Mouse (Mus musculus): ENCODE measurements around the gene Zfp558. TPM values are rescaled to one million over a fixed set of nuclear protein-coding genes. Genes with fewer than 3 reads are reported as not detected.
"Not testable (repeated sequence)": the region's sequence is repeated elsewhere in the genome, so short reads cannot be mapped to it uniquely, and the experiment has no call there.

Zfp558 gene
- 1.4 and 1.6 TPM in 2 replicates for polyA plus RNA-seq (2012; rRNA removed)

DNA sequence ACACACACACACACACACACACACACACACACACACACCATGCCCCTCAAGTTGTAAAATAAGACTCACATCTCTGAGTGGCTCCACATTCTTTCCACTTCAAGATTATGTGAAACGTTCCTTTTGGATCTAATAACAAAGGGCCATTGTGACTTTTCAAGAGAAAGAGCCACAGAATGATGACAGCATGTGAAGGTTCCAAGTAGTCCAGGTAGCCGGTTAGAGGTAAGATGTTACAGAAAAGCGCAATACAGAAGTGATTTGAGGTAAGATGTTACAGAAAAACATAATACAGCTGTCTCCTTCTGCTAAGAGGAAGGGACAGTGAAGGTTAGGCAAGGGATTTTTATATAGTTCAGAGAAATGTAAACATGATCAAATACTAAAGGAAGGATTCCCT, at the start of gene Zfp558, which contains the start of gene Mbd3l1:
Gene Zfp558 (minus strand): TSS at position 101 of the 400 bp plus-strand sequence.
Gene Mbd3l1 (plus strand): TSS at position 192 of the 400 bp plus-strand sequence.
- no peak within 1 kb of the TSS for H3K4me3 ChIP-seq (ENCODE audit: insufficient read depth, low read length)
- H3K27ac ChIP-seq (ENCODE audit: insufficient read depth, low read length) = no peak within 1 kb of the TSS
- TF ChIP-seq CTCF (IDR thresholded peaks at IDR 0.05; ENCODE audit: extremely low read depth, insufficient read depth, low read length) = no peak
- no peak for TF ChIP-seq POLR2A (IDR thresholded peaks at IDR 0.05; ENCODE audit: extremely low read depth, insufficient read depth, low read length)
- H3K4me1 ChIP-seq (ENCODE audit: control insufficient read depth, insufficient read depth, low read length) = no peaks in the 10 kb centered on the region

DNA sequence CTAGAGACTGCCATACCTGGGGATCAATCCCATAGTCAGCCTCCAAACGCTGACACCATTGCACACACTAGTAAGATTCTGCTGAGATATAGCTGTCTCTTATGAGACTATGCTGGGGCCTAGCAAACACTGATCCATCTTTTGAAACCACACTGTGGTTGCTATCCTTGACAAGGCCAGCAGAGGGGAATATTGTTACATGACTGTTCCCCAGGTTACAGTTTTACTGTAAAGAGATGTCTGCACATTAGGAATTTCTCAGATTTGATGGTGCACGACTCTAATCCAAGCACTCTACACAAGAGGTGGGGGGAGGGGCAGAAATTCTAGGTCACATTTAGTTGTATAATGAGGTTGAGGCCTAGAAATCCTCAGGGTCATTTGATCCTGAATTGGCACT, 30.0 kb upstream of the Zfp558 start:
- Histone ChIP-seq H3K4me3 (ENCODE audit: insufficient read depth, low read length) (no peak overlapping the region), H3K27ac (ENCODE audit: insufficient read depth, low read length) (no peak overlapping the region), H3K4me1 (ENCODE audit: control insufficient read depth, insufficient read depth, low read length) (no peaks in the 10 kb centered on the region)
- TF ChIP-seq POLR2A (IDR thresholded peaks at IDR 0.05; ENCODE audit: extremely low read depth, insufficient read depth, low read length) = no peak
- TF ChIP-seq CTCF (IDR thresholded peaks at IDR 0.05; ENCODE audit: extremely low read depth, insufficient read depth, low read length) = no peak

DNA sequence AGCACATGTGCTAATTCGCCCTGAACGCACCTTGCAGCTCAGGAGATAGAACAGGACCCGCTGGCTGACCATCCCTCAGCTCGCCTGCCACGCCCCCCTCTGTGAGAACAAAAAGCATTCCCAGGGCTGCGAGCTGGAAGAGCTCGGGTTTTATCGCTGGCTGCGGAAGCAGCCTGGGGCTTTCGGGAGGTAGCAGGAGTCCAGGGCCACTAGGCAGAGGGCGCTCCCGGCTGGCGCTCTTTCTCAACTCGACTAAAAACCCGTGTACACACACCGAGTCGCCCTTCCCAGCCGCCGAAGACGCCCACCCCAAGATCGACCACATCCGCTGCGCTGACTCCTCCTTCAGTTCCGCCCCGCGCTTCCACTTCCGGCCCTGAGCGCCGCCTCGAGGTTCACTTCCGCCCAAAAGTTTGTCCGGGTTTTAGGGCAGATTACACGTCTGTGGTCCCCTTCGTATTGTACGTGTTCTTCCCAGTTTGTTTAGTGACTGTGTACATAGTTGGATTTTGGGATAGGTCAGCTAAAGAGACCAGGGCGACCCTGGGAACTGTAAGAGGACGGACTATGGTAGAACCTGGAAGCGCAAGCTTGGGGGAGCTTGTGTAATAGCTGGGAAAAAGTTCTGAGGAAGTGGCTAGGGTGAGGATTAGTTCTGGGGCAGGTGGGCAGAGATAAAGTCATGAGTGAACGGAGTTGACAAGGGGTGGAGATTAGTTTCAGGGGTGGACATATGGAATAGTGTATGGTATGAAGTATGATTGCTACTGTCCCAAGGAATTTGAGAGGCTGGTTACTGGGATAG, 4.5 kb downstream of the Zfp558 start:
- H3K27ac ChIP-seq (ENCODE audit: insufficient read depth, low read length) = no peak overlapping the region
- H3K4me1 ChIP-seq (ENCODE audit: control insufficient read depth, insufficient read depth, low read length) = no peaks in the 10 kb centered on the region
- peak overlapping the region; percentile 72 for H3K4me3 ChIP-seq (ENCODE audit: insufficient read depth, low read length)
- no peak for TF ChIP-seq CTCF (IDR thresholded peaks at IDR 0.05; ENCODE audit: extremely low read depth, insufficient read depth, low read length)
- TF ChIP-seq POLR2A (IDR thresholded peaks at IDR 0.05; ENCODE audit: extremely low read depth, insufficient read depth, low read length) = no peak

DNA sequence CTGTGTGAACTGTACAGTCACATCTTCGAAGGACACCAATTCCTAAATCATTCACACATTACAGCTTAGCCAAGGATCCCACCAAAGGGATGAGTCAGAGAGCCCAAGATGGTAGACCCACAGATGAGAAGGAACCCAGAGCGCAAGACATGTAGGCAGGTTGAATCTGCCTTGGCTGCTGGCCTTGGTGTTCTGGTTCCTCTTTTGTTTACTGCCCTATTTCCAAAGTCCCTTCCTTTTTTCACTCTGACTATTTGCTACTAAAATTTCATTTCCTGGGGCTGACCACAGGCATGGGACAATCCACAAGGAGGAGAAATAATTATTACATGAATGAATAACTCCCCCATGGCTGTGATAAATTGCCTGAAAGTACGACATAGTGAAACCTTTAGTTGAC, 10.1 kb downstream of the Zfp558 start:
- no peak for TF ChIP-seq POLR2A (IDR thresholded peaks at IDR 0.05; ENCODE audit: extremely low read depth, insufficient read depth, low read length)
- TF ChIP-seq CTCF (IDR thresholded peaks at IDR 0.05; ENCODE audit: extremely low read depth, insufficient read depth, low read length) = no peak
- Histone ChIP-seq H3K4me1 (ENCODE audit: control insufficient read depth, insufficient read depth, low read length) (no peaks in the 10 kb centered on the region), H3K27ac (ENCODE audit: insufficient read depth, low read length) (no peak overlapping the region), H3K4me3 (ENCODE audit: insufficient read depth, low read length) (no peak overlapping the region)

GRCm38 (mm10) chr9:18467350-18467749, 10.7 kb downstream of the Zfp558 start:
- Histone ChIP-seq H3K4me1 (ENCODE audit: control insufficient read depth, insufficient read depth, low read length) (no peaks in the 10 kb centered on the region), H3K4me3 (ENCODE audit: insufficient read depth, low read length) (no peak overlapping the region), H3K27ac (ENCODE audit: insufficient read depth, low read length) (no peak overlapping the region)
- TF ChIP-seq CTCF (IDR thresholded peaks at IDR 0.05; ENCODE audit: extremely low read depth, insufficient read depth, low read length) (no peak), POLR2A (IDR thresholded peaks at IDR 0.05; ENCODE audit: extremely low read depth, insufficient read depth, low read length) (no peak)

- Histone ChIP-seq H3K4me3 (ENCODE audit: insufficient read depth, low read length) (no peak overlapping the region), H3K4me1 (ENCODE audit: control insufficient read depth, insufficient read depth, low read length) (no peaks in the 10 kb centered on the region), H3K27ac (ENCODE audit: insufficient read depth, low read length) (no peak overlapping the region)
- TF ChIP-seq POLR2A (IDR thresholded peaks at IDR 0.05; ENCODE audit: extremely low read depth, insufficient read depth, low read length) (no peak), CTCF (IDR thresholded peaks at IDR 0.05; ENCODE audit: extremely low read depth, insufficient read depth, low read length) (no peak)
Observed at GRCm38 (mm10) chr9:18456520-18456919, 21.5 kb downstream of the Zfp558 start.

DNA sequence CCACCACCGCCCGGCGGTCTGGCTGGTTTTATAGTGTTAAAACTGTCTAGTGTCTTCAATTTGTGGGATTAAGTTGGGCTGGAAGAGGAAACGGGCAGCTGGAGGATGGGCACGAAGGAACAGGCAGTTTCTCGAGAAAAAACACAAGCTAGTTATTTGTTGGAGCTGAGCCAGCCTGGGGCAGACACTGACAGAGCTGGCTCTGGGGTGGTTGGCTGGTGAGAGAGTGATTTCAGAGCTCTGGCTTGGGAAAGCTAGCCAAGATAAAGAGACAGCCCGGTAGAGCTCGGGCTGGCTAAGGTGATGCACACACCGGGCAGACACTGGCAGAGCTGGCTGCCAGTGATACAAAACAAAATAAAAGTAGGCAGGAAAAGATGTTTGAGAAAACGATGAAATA, 46.4 kb downstream of the Zfp558 start:
- no peak overlapping the region for H3K27ac ChIP-seq (ENCODE audit: insufficient read depth, low read length)
- H3K4me1 ChIP-seq (ENCODE audit: control insufficient read depth, insufficient read depth, low read length) = no peaks in the 10 kb centered on the region
- H3K4me3 ChIP-seq (ENCODE audit: insufficient read depth, low read length) = no peak overlapping the region
- TF ChIP-seq POLR2A (IDR thresholded peaks at IDR 0.05; ENCODE audit: extremely low read depth, insufficient read depth, low read length) = no peak
- no peak for TF ChIP-seq CTCF (IDR thresholded peaks at IDR 0.05; ENCODE audit: extremely low read depth, insufficient read depth, low read length)

DNA sequence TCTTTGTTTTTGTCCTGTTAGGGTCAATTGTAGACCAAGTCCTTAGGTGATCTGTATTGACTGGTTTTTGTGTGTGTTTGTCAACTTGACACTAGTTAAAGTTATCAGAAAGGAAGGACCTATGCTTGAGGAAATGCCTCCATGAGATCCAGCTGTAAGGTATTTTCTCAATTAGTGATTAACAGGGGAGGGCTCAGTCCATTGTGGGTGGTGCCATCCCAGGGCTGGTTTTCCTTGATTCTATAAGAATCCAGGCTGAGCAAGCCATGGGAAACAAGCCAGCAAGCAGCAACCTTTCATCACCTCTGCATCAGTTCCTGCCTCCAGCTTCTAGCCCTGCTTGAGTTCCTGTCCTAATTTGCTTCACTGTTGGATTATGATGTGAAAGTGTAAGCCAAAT, 47.7 kb downstream of the Zfp558 start, which contains the start of gene Mbd3l2:
Gene Mbd3l2 (plus strand): TSS at position 301 of the 400 bp plus-strand sequence.
- Histone ChIP-seq H3K4me3 (ENCODE audit: insufficient read depth, low read length) (no peak within 1 kb of the TSS), H3K27ac (ENCODE audit: insufficient read depth, low read length) (no peak within 1 kb of the TSS), H3K4me1 (ENCODE audit: control insufficient read depth, insufficient read depth, low read length) (no peaks in the 10 kb centered on the region)
- no peak for TF ChIP-seq POLR2A (IDR thresholded peaks at IDR 0.05; ENCODE audit: extremely low read depth, insufficient read depth, low read length)
- TF ChIP-seq CTCF (IDR thresholded peaks at IDR 0.05; ENCODE audit: extremely low read depth, insufficient read depth, low read length) = no peak

DNA sequence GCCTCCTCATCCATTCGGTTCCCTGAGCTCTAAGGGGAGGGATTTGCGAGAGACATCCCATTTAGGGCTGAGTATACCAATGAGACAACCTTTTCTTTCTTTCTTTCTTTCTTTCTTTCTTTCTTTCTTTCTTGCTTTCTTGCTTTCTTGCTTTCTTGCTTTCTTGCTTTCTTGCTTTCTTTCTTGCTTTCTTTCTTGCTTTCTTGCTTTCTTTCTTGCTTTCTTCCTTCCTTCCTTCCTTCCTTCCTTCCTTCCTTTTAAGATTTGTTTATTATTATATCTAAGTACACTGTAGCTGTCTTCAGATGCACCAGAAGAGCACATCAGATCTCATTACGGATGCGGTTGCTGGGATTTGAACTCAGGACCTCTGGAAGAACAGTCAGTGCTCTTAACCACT, 65.7 kb downstream of the Zfp558 start:
- H3K4me3 ChIP-seq (ENCODE audit: insufficient read depth, low read length); H3K27ac ChIP-seq (ENCODE audit: insufficient read depth, low read length); H3K4me1 ChIP-seq (ENCODE audit: control insufficient read depth, insufficient read depth, low read length): not testable (repeated sequence)

Other genes starting within 250 kb of the Zfp558 start
- 37.6 and 39.0 TPM in 2 replicates for gene Chordc1, start 186.1 kb downstream of the Zfp558 start, polyA plus RNA-seq (2012; rRNA removed)
- 0.69 and 0.79 TPM in 2 replicates for gene Naalad2, start 75.3 kb downstream of the Zfp558 start, polyA plus RNA-seq (2012; rRNA removed)
- not detected in 2 replicates for gene Ubtfl1, start 73.8 kb downstream of the Zfp558 start, polyA plus RNA-seq (2012; rRNA removed)
- not detected in 2 replicates for gene Mbd3l2, start 47.6 kb downstream of the Zfp558 start, polyA plus RNA-seq (2012; rRNA removed)
- not detected in 2 replicates for gene Mbd3l1, start 91 bp upstream of the Zfp558 start, polyA plus RNA-seq (2012; rRNA removed)
- gene Muc16, start 196.3 kb upstream of the Zfp558 start, polyA plus RNA-seq (2012; rRNA removed) = not detected in 2 replicates

Measured in cortical plate, adult 2 months (tissue).